Mouse (Mus musculus) myocyte (in vitro differentiated cells): ENCODE measurements around the gene Atp13a3.

Source experiments
- CEBPB ChIP-seq: IDR thresholded peaks from 2 replicates; pipeline ENCODE4 v1.6.1; 2011; ENCODE audit warnings: mild to moderate bottlenecking, moderate library complexity; ENCODE audit not compliant: poor library complexity, insufficient read depth, severe bottlenecking
- E2F4 ChIP-seq: IDR thresholded peaks from one replicate; pipeline ENCODE4 v1.6.1; 2011; ENCODE audit warnings: mild to moderate bottlenecking, control low read depth, moderate library complexity; ENCODE audit not compliant: insufficient read depth
- MAX ChIP-seq: IDR thresholded peaks from one replicate; pipeline ENCODE4 v1.6.1; 2011; ENCODE audit warnings: low read depth, mild to moderate bottlenecking, control low read depth
- MYOG ChIP-seq, 3 experiments: IDR thresholded peaks; one replicate each; pipeline ENCODE4 v1.6.1; 2011; ENCODE audit warnings: control low read depth in 2 of 3, low read depth in 2 of 3, mild to moderate bottlenecking in 2 of 3; ENCODE audit not compliant: insufficient read length in 2 of 3, control insufficient read depth in 1 of 3, insufficient read depth in 1 of 3
- POLR2A ChIP-seq: IDR thresholded peaks from one replicate; pipeline ENCODE4 v1.6.1; 2011; ENCODE audit warnings: low read depth, mild to moderate bottlenecking, control low read depth, moderate library complexity; ENCODE audit not compliant: insufficient read length
- POLR2AphosphoS2 ChIP-seq: IDR thresholded peaks from one replicate; pipeline ENCODE4 v1.6.1; 2011; ENCODE audit warnings: low read depth, control low read depth; ENCODE audit not compliant: insufficient read length
- REST ChIP-seq: IDR thresholded peaks from one replicate; pipeline ENCODE4 v1.6.1; 2011; ENCODE audit warnings: mild to moderate bottlenecking, control low read depth, moderate library complexity; ENCODE audit not compliant: insufficient read depth, insufficient read length
- TCF12 ChIP-seq: IDR thresholded peaks from one replicate; pipeline ENCODE4 v1.6.1; 2011; ENCODE audit warnings: mild to moderate bottlenecking, control low read depth; ENCODE audit not compliant: poor library complexity, insufficient read depth, severe bottlenecking
- USF1 ChIP-seq: IDR thresholded peaks from one replicate; pipeline ENCODE4 v1.6.1; 2011; ENCODE audit warnings: low read depth, mild to moderate bottlenecking, control low read depth, moderate library complexity

DNA sequence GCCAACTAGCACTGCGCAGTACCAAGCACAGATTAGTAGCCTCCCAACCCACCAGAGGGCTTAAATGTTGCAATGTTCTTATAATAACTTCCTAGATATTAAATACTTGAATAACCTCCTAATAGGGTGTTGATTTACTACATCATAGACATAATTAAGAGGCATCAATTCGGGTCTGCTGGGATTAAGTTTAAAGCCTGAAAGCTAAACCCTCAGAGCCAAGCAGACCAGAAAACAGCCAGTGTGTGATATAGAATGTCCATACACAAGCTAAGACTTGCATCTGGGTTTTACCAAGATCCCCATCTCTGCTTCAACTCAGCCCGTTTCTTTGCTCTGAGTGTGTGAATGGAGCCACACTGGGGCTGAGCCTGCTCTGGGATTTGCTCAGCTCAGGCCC is 2.2 kb downstream of the Atp13a3 start:
- no peak for TF ChIP-seq POLR2A
- no peak for TF ChIP-seq USF1
- no peak for TF ChIP-seq CEBPB
- no peak for TF ChIP-seq E2F4
- TF ChIP-seq MYOG (IDR thresholded peaks at IDR 0.05; ENCODE audit: control insufficient read depth in 1 of 3, insufficient read depth in 1 of 3, insufficient read length in 2 of 3, low read depth in 2 of 3), result no peak
- no peak for TF ChIP-seq REST
- TF ChIP-seq MAX, result no peak
- no peak for TF ChIP-seq POLR2AphosphoS2
- TF ChIP-seq TCF12, result no peak
